14 mouse cellular contexts compared by ENCODE assay signal in the genomic region with DNA sequence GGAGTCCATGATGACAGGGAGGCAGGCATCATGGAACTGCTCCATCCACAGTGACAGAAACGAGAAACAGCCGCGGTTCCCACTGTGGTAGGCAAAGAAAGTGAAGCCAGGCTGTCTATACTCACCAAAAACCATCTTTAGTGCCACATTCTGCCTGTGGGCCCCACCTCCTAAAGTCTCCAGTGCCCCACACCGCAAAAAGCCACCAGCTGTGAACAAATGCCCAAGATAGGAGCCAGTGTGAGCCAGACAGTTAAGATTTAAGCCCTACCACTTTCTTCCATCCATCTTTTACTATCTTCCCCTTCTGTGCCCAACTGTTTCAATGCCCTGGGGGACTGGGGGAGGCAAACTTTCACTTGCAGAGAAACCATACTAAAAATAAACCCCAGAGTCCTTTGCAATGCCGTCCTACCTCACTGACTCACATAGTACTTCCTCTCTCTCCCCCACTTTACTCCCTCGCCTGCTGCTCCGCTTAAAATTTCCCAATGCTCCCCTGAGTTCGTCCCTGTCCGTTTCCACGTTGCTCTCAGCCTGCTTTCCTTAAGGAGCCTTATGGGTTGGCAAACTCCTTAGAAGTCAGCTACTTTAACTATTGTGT.
DNase-seq lines count a peak whose midpoint lies in the region; ATAC-seq lines count a peak whose summit lies in the region.
"Had no signal": no experiment of that assay in that cellular context is flagged by ENCODE, and none has a peak within 500 bp of the region (broad histone marks: within the 10 kb centered on the region; RNA-seq: fewer than 3 reads in every experiment).

No protein-coding gene starts in this region.

- ATAC-seq in neutrophil, adult 5-6 weeks (ENCODE audit: extremely low read depth, insufficient number of reproducible peaks, low FRiP score, poor library complexity, severe bottlenecking) = 0 out of 2 replicates have a peak, but pooled peaks have one; percentile 9
- ATAC-seq: hindbrain, embryonic 16.5 days had no signal

- intact Hi-C loops in left cerebral cortex, postnatal 14 days (cut with DNase I) = no loop called here

- DNase-seq in frontal cortex, postnatal 36 days (ENCODE audit: low spot score in 2 of 2) = peak; percentile 41 to 58
- no peak for DNase-seq in frontal cortex, postnatal 25 days (ENCODE audit: low spot score in 2 of 2)
- peak; percentile 36 to 65 for DNase-seq in left cerebral cortex, adult 18-20 months (ENCODE audit: low spot score in 2 of 2)
- DNase-seq in left cerebral cortex, postnatal 14 days (ENCODE audit: low spot score in 2 of 2) = no peak
- DNase-seq in c-Kit-positive CD71-negative TER-119-negative erythroid progenitor cells, embryonic 14.5 days (ENCODE audit: low read depth) = peak; percentile 13
- DNase-seq in lung, postnatal 25 days (ENCODE audit: low spot score) = no peak
- no peak for DNase-seq in lung, adult 18-20 months
- DNase-seq: cerebellum, adult 8-10 months; gastrocnemius, adult 2 months; kidney, adult 18-20 months; kidney, postnatal 25 days; lung, embryonic 14.5 days had no signal

Comparison
In these comparisons a context has a peak if more than half of its experiments do, and no peak if none do; other contexts are left out.
1. DNase-seq: peak in frontal cortex, postnatal 36 days (2 of 2), left cerebral cortex, adult 18-20 months (2 of 2) and c-Kit-positive CD71-negative TER-119-negative erythroid progenitor cells, embryonic 14.5 days (single experiment); none in frontal cortex, postnatal 25 days (0 of 2), left cerebral cortex, postnatal 14 days (0 of 2), lung, postnatal 25 days (single experiment) and lung, adult 18-20 months (0 of 2).